Mouse (Mus musculus) naive thymus-derived CD4-positive, alpha-beta T cell, adult 2 months (primary cell): ENCODE measurements around the gene Lcat.
"Not testable (repeated sequence)": the region's sequence is repeated elsewhere in the genome, so short reads cannot be mapped to it uniquely, and the experiment has no call there.

Experiments
- DNase-seq: peaks from one replicate; pipeline ENCODE4 v3.0.0-alpha.2; 2011; ENCODE audit warnings: low read depth

The Lcat gene

DNA sequence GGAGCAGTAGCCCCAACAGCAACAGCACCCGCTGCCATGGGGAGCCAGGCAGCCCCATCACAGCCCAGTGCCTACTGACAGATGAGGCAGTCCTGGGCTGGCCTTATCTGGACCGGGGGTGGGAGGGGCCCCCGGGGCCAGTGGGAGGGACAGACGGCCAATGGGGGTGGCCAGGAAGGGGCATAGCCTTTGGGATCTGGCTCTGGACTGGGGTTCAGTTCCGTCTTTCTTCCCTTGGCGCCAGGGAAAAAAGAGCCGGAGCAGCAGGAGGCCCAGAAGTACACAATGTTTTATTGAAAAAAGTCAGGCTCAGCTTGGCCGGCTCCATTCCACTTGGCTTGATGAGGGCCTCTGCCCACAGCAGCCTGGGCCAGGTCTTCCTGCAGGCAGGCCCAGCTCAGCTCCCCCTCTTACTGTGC is at the start of gene Lcat:
TSS of gene Lcat (minus strand) at position 62 of the 419 bp plus-strand sequence.
- no peak for DNase-seq

- DNase-seq: peak; percentile 72
Observed at GRCm38 (mm10) chr8:105992499-105992898, 49.3 kb upstream of the Lcat start.

DNA sequence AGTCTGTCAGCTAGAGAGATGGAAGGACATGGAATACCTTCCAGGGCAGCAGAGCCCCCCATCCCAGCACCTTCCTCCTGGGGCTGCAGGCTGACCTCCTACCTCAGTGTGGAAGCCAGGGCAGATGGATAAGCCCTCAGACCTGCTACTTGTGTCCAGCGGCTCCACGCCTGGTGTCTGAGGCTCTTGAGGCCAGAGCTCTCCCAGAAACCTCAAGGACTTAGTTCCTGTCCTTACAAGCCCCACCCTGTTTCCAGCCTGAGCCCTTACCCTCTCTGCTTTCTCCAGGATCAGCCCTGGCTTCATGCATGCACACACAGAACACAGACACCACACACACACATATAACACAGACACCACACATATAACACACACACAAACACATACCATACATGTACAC is 48.4 kb upstream of the Lcat start:
- DNase-seq: peak; percentile 42

GRCm38 (mm10) chr8:105990856-105991387 is 47.7 kb upstream of the Lcat start, which contains the start of gene Dus2:
Gene Dus2, plus strand, starts transcription at chr8:105991337.
- DNase-seq: peak; percentile 93

GRCm38 (mm10) chr8:105988546-105988945 is 45.4 kb upstream of the Lcat start:
- DNase-seq: no peak

- not testable (repeated sequence) for DNase-seq
Observed at GRCm38 (mm10) chr8:105983406-105983805, 40.2 kb upstream of the Lcat start.

DNA sequence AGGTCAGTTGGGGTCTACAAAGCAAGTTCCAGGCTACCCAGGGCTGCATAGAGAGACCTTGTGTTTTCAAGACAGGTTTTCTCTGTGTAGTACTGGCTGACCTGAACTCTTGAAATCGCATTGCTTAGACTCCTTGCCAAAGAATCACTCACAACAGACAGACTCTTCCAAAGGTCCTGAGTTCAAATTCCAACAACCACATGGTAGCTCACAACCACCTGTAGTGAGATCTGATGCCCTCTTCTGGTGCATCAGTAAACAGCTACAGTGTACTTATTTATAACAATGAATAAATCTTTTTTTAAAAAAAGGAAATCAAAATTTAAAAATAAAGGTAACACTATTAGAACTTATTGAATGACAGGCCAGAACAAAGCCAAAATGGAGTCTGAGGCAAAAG is 38.0 kb upstream of the Lcat start:
- no peak for DNase-seq

GRCm38 (mm10) chr8:105979325-105979724 is 36.1 kb upstream of the Lcat start, which contains the start of gene Dpep3:
Gene Dpep3, minus strand, starts transcription at chr8:105979429.
- no peak for DNase-seq

DNA sequence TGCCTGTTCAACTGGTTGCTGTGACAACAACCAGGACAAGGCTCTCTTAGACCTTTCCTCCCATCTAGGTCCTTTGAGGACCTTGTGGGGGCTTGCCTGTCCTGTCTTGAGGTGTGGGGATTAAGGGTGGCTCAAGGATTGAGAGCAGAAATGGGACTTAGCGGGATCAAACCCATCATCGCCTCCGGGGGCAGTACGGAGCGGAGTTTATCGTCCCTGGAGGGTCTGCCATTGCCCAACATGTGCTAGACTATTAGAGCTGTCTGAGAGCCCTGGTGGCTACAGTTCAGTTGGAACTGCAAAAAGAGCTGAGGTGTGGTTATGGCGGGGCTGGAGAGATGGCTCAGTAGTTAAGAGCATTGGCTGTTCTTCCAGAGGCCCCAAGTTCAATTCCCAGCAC is 32.2 kb upstream of the Lcat start:
- DNase-seq: no peak

GRCm38 (mm10) chr8:105971019-105971720 is 28.0 kb upstream of the Lcat start:
- DNase-seq: no peak

DNA sequence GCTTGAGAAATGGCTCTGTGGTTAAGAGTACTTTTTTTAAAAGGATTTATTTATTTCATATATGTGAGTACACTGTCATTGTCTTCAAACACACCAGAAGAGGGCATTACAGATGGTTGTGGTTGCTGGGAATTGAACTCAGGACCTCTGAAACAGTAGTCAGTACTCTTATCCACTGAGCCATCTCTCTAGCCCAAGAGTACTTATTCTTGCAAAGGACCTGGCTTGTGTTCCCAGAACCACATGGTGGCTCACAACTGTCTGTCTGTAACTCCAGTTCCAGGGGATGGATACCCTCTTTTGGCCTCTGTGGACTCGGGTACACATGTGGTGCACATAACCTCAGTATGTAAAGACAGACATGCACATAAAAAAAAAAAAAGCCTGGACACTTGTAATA is 26.2 kb upstream of the Lcat start:
- no peak for DNase-seq

DNA sequence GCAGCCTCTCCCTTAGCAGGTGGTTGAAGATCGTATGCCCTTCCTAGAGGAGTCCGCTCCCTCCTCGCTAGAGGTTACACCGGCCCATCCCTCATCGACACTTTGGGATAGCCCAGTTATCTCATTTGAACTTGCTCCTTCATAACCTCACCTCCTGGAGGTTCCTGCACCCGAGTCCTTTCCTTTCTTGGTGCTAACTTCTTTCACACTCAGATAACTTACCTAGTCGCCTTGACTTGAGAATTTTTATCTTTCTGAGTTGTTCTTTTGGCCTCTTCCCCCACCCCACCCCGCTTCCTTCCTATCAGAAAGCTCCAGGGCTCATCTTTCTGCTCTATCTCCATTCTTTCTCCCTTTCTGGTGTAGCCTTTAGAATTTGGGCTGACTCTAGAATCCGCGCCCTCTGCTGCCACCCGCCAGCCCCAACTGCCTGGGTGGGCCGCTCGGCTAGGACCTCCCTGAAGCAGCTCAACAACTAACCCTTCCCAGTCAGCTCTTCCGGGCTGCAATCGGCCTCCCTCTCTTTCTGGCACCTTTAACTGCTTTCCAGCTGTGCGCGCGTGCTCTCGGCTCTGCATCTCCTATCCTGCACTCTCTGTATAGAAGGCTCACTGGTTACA is 23.6 kb upstream of the Lcat start:
- peak; percentile 38 for DNase-seq

DNA sequence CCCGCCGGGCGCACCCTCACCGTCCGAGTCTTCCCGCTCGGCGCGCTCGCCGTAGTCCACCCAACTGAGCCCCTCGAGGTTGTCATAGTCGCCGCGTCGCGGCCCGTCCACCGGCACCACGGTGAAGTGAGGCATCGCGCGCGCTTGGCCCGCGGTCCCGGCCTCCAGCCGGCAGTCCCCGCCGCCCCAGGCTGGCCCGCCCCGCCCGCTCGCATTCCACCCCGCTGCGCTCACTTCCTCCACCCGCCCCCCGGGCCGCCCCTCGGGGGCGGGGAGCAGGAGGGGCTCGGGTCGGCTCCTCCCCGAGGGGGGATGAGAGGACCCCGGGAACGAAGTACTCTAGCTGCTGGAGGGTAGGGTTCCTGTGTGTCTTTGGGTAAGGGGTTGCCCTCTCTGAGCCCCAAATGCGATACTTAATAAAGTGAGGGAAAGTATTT is 22.7 kb upstream of the Lcat start, which contains the start of gene Slc12a4:
TSS of gene Slc12a4 (minus strand) at position 193 of the 437 bp plus-strand sequence.
- DNase-seq: peak; percentile 70

GRCm38 (mm10) chr8:105965266-105965904 is 22.2 kb upstream of the Lcat start:
- DNase-seq: peak; percentile 56

GRCm38 (mm10) chr8:105964506-105965265 is 21.5 kb upstream of the Lcat start:
- DNase-seq: no peak

- DNase-seq: no peak
Observed at GRCm38 (mm10) chr8:105961536-105961935, 18.4 kb upstream of the Lcat start.

GRCm38 (mm10) chr8:105961101-105961500 is 17.9 kb upstream of the Lcat start:
- DNase-seq: no peak

DNA sequence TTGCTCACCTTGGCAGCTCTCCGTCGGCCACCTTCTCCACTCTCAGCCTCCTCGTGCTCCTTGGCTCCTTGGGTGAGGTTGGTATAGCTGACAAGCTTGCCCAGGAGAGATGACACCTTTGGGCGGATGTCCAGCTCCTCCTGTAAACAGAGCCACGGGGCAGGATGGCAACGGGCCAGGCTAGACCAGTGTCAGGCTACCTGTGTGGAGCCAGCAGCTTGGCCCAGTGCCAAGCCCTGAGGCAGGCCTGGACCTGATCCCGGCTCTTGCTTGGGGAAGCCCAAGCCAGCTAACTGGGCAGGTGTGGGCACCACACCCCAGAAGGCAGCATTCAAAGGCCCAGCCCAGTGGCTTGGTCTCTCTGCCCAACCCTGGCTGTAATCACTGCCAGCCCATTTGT is 16.2 kb upstream of the Lcat start:
- DNase-seq: no peak

DNA sequence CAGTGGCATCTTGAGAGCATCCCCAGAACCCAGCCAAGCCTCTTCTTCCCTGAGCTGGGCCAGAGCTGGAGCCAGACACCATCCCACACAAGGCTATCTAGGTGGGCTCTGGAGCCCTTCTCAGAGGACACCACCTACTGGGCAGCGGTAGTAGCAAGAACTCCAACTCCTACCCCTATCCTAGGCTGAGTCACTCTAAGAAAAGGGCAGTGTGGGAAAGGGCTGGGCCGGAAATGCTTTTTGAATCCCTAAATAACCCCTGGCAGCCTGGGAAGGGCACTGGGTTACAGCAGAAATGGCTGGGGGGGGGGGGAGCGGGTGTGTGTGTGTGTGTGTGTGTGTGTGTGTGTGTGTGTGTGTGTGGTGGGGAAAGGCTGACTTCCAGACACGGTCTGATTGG is 14.6 kb upstream of the Lcat start:
- DNase-seq: no peak

DNA sequence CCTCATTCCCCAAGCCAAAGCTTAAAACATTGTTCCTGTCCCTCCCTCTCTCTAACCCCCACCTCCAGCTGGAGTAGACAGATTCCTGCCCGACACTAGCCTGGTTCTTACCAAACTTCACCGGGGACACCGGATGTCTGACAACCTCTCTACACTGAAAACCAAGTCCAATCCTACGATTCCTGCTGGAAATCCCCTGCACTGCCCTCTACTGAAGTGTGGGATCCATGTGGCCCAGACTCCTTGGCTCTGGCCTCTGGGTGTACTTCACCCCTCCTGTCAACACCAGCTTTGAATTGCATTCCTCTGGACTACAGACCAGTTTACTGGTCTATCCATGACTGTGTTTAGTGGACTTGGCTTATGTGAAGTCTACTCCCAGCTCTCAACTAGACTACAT is 13.4 kb upstream of the Lcat start:
- no peak for DNase-seq

GRCm38 (mm10) chr8:105951057-105951659 is 8.0 kb upstream of the Lcat start:
- no peak for DNase-seq

DNA sequence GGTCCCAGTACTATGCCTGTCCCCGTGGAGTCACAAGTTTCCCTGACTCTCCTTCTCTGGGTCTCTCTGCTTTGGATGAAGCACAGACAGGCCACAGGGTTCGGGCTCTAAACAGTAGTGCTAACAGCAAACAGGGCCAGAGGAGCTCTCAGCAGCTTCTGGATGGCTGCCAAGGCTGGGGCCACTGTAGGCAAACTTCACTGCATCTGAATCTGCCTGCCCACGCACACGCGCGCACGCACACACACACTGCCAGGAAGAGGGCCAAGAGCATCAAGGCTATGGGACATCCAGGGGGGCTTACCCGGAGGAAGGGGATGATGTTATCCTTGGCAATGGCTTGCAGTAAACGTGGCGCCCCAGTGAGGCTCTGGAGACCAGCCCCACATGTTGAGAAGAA is 6.2 kb upstream of the Lcat start:
- DNase-seq: no peak
